Mouse (Mus musculus) forebrain, postnatal 0 days (tissue): ENCODE results near the gene Vti1a. TPM values are rescaled to one million over a fixed set of nuclear protein-coding genes. Genes with fewer than 3 reads are reported as not detected.

Source experiments
- ATAC-seq: fragments of 200-750 bp; cut with Nextera tagmentation; 2 replicates; pipeline ENCODE4 v1.8.0; 2017; ENCODE audit warnings: mild to moderate bottlenecking, moderate library complexity
- DNase-seq: peaks from one replicate; pipeline ENCODE4 v3.0.0-alpha.2; 2015
- H3K27ac ChIP-seq: fragments of 300-500 bp; sonication (generic); 2 replicates; pipeline ENCODE4 v1.5.1; 2014; ENCODE audit warnings: low read depth, mild to moderate bottlenecking, antibody characterized with exemption, low read length, moderate library complexity, mixed read lengths
- H3K27me3 ChIP-seq: fragments of 300-500 bp; sonication (generic); 2 replicates; pipeline ENCODE4 v1.6.1; 2014; ENCODE audit warnings: mild to moderate bottlenecking, low read length, mixed read lengths; ENCODE audit not compliant: insufficient read depth
- H3K36me3 ChIP-seq: fragments of 300-500 bp; sonication (generic); 2 replicates; pipeline ENCODE4 v1.6.1; 2014; ENCODE audit warnings: mild to moderate bottlenecking, moderate library complexity; ENCODE audit not compliant: insufficient read depth
- H3K4me1 ChIP-seq: fragments of 300-500 bp; sonication (generic); 2 replicates; pipeline ENCODE4 v1.6.1; 2014; ENCODE audit warnings: antibody characterized with exemption; ENCODE audit not compliant: insufficient read depth
- H3K4me2 ChIP-seq: fragments of 300-500 bp; sonication (generic); 2 replicates; pipeline ENCODE4 v1.6.1; 2014; ENCODE audit warnings: low read depth, mild to moderate bottlenecking, moderate library complexity
- H3K4me3 ChIP-seq: fragments of 300-500 bp; sonication (generic); 2 replicates; pipeline ENCODE4 v1.5.1; 2014; ENCODE audit warnings: low read depth, low read length, mixed read lengths
- H3K9ac ChIP-seq: fragments of 300-500 bp; sonication (generic); 2 replicates; pipeline ENCODE4 v1.6.1; 2014; ENCODE audit warnings: mild to moderate bottlenecking
- H3K9me3 ChIP-seq: fragments of 300-500 bp; sonication (generic); 2 replicates; pipeline ENCODE4 v1.6.1; 2016; ENCODE audit warnings: low read length
- CTCF ChIP-seq: sonication (generic); IDR thresholded peaks from 2 replicates; pipeline ENCODE4 v1.5.1; 2016; ENCODE audit warnings: antibody characterized with exemption, control low read depth, low read depth
- WGBS: fragments of 180-500 bp; shearing (Covaris S2); extraction: QIAGEN DNeasy Blood & Tissue Kit; methylation state at CpG from one replicate; pipeline ENCODE4 v1.1.7; 2014; 5-methylcytosine and 5-hydroxymethylcytosine counted together
- polyA plus RNA-seq: library from polyadenylated mRNA; unstranded; fragments of >200 nt; fragmentation: Nextera tagmentation; extraction: Ambion mirVana; gene quantifications from 2 replicates; pipeline ENCODE4 v1.2.1, GENCODE M21; 2015
- total RNA-seq: library from RNA; depleted of rRNA; stranded (reverse); fragments of >200 nt; gene quantifications from 2 replicates; pipeline ENCODE4 v1.2.3, GENCODE M21; 2014

The Vti1a gene
- total and polyA plus RNA-seq, 2 experiments from 2014 or later, result 27.5 to 43.7 TPM

DNA sequence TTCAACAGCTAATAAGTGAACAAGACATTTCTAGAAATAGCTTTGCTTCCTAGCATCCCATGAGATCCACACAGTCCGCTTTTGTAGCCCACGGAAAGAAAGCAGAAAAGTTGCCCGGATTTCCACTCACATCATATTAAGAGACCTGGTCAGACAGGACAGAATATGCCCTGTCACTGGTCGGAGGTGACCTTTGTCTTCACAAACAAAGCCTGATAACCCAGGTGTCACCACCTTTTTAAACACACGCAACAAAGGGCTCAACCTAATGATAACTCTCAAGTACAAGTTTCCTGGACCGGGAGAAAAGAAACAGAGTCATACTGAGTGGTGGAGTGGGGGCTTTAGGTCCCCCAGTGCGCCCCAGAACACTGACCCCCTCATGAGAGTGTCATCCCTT, 236.2 kb downstream of the Vti1a start:
- TF ChIP-seq CTCF, result no peak
- no peaks in the 10 kb centered on the region for H3K9me3 ChIP-seq
- H3K27me3 ChIP-seq, result no peaks in the 10 kb centered on the region
- H3K36me3 ChIP-seq, result no peaks in the 10 kb centered on the region
- H3K27ac ChIP-seq, result no peak overlapping the region
- H3K4me2 ChIP-seq, result no peak overlapping the region
- no peak for DNase-seq
- H3K9ac ChIP-seq, result no peak overlapping the region
- H3K4me3 ChIP-seq, result no peak overlapping the region
- 78% methylated on average over 7 of the region's 7 CpGs for WGBS
- no peak for ATAC-seq
- H3K4me1 ChIP-seq, result no peaks in the 10 kb centered on the region

DNA sequence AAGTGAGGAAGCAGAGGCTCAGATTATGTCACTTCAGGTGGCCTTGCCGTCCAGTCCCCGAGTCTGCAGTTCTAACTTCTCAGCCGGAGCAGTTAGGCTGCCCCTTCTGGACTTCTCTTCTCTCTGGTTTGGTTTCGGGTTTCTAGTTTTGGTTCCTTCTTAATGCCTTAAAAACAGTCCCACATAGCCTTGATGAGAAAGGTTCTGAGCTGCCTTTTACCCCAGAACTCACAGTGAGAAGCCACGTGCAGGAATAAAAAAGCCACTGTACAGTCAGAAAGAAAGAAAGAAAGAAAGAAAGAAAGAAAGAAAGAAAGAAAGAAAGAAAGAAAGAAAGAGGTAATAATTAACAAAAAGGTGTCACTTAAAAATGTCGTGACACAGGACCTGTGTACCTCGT, 236.8 kb downstream of the Vti1a start:
- Histone ChIP-seq H3K4me2 (no peak overlapping the region), H3K4me3 (no peak overlapping the region), H3K9ac (no peak overlapping the region), H3K36me3 (no peaks in the 10 kb centered on the region), H3K27ac (no peak overlapping the region), H3K27me3 (no peaks in the 10 kb centered on the region), H3K4me1 (no peaks in the 10 kb centered on the region), H3K9me3 (no peaks in the 10 kb centered on the region)
- DNase-seq (no peak), ATAC-seq (no peak)
- TF ChIP-seq CTCF, result no peak
- WGBS, result 73% methylated on average over 7 of the region's 7 CpGs

DNA sequence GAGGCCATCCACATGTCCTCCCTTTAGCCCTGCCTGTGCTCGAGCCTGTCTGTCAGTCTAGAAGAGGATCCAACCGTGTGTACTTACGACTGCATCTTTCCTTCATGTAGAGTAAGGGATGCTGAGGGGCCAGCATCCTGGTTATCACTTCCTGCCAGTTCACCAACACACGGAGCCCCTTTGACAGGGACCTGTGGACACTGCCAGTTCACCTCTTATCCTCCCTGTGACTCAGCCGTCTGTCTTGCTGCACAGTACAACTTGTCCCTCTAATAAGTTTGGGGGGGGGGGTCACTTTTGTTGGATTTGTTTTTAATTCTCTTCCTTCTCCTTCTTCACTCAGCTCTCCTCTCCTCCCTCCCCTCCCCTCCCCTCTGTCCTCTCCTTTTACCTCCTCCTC, 238.2 kb downstream of the Vti1a start:
- Histone ChIP-seq H3K9me3 (no peaks in the 10 kb centered on the region), H3K27me3 (no peaks in the 10 kb centered on the region), H3K4me2 (no peak overlapping the region), H3K4me3 (no peak overlapping the region), H3K27ac (no peak overlapping the region), H3K9ac (no peak overlapping the region), H3K4me1 (no peaks in the 10 kb centered on the region), H3K36me3 (no peaks in the 10 kb centered on the region)
- no peak for TF ChIP-seq CTCF
- 63% methylated on average over 5 of the region's 5 CpGs for WGBS
- no peak for DNase-seq
- no peak for ATAC-seq

DNA sequence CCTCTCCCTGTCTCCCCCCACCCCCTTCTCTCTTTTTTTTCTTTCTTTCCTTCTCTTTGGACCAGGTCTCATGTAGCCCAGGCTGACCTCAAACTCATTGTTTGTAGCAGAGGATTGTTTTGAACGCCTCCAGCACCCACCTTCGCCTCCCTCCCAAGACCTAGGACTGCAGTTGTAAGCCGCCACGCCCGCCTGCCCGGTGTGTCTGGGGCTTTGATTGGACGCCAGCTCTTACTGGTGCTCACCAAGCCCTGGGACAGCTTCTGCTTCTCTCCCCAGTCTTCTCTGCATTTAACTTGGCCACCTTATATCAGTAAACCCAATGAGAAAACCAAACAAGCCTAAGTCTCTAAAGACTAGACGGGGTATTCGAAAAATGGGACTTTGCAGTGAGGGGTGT, 238.6 kb downstream of the Vti1a start:
- DNase-seq (no peak), ATAC-seq (no peak)
- 73% methylated on average over 9 of the region's 9 CpGs for WGBS

DNA sequence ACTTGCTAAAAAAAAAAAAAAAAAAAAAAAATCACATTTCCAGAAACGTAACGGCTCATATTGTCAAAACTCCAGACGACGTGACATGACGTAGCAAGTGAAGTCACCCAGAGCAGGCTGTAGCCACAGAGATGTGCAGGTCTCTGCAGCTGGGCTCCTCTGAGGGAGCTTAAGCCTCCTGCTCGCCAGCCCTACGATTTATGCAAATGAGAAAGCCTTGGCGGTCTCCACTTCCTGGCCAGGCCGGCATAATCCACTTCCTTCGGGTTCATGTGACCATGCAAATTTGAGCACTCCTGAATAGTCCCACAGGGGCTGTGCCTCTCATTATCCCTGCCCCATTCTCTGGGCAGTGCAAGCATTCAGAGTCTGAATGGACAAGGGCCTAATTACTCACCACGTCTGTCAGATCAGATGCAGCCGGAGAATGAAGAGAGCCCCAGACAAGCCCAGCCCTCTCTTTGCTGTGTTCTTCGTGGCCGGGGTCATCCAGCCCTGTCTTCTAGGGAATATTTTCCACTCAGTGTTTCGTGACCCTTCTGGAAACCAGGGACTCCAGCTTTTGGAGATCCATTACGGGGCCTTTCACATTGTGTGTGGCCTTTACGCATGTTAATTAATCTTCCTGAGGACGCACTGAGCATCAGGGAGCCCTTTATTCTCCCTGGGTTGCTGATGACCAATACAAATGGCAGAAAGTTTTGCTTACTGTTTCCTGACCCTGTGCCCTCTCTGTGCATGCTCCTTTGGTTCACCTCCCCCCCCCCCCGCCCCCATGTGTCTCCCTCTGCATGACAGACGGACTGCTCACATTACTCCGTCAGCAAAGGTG, 240.3 kb downstream of the Vti1a start:
- ATAC-seq, result peak; percentile 98
- Histone ChIP-seq H3K4me3 (no peak overlapping the region), H3K4me2 (peak overlapping the region; percentile 23; the same call in 1 of the 2 replicates), H3K4me1 (no peaks in the 10 kb centered on the region), H3K27me3 (no peaks in the 10 kb centered on the region), H3K27ac (no peak overlapping the region), H3K9me3 (no peaks in the 10 kb centered on the region), H3K36me3 (no peaks in the 10 kb centered on the region), H3K9ac (no peak overlapping the region)
- DNase-seq, result peak; percentile 72
- TF ChIP-seq CTCF, result no peak
- whole genome bisulfite sequencing, result 10% methylated on average over 21 of the region's 21 CpGs

More for the DNA sequence above, 238.6 kb downstream of the Vti1a start:
- Histone ChIP-seq H3K36me3 (no peaks in the 10 kb centered on the region), H3K9ac (no peak overlapping the region), H3K4me3 (no peak overlapping the region), H3K27ac (no peak overlapping the region), H3K4me1 (no peaks in the 10 kb centered on the region), H3K27me3 (no peaks in the 10 kb centered on the region), H3K4me2 (no peak overlapping the region), H3K9me3 (no peaks in the 10 kb centered on the region)
- TF ChIP-seq CTCF, result no peak

DNA sequence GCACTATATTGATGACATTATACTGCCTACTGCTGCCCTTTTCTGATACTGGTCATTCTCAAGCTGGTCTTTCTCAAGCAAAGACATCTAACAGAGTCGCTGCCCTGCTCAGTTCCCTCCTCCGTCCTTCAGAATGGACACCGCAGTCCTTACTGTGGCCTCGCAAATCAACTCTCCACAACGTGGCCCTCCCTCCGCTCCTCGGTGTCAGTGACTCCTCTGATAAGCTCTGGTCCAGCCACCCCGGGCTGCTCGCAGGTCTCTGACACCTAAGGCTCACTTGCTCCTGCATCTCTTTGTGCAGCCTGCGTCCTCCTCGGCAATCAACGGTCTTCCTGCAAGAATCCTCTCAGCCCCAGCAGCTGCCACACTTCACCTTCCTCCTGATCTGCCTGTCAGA, 243.2 kb downstream of the Vti1a start:
- ATAC-seq (no peak), DNase-seq (no peak)
- Histone ChIP-seq H3K4me3 (no peak overlapping the region), H3K4me1 (no peaks in the 10 kb centered on the region), H3K9me3 (no peaks in the 10 kb centered on the region), H3K27me3 (no peaks in the 10 kb centered on the region), H3K36me3 (no peaks in the 10 kb centered on the region), H3K4me2 (no peak overlapping the region), H3K9ac (no peak overlapping the region), H3K27ac (no peak overlapping the region)
- no peak for TF ChIP-seq CTCF
- 92% methylated on average over 12 of the region's 12 CpGs for WGBS

DNA sequence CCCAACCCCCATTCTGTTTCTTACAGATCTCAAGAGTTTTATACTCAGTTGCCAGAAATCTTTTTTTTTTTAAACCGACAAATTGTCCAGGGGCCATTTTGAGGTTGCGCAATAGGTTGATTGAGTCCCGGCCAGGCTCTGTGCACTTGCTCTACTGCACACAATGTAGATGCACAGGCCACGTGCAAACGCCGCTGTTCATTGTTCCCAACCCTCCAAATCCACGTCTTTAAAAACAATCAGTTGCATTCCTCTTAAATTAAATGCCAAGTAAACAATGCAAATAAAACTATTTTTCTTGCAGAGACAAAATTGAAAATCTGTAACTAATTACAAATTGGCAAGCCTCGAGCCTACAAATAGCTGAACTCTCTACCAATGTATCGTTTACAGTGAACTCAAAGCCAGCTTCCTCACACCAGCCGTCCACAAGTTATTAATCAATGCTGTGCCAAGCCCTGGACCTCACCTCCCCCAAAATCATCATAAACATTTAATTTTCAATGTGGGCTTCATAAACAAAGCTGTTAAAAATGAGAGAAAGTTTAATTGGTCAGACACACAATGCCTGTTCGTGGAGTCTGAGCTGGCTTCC, 244.1 kb downstream of the Vti1a start:
- no peaks in the 10 kb centered on the region for H3K4me1 ChIP-seq
- no peaks in the 10 kb centered on the region for H3K36me3 ChIP-seq
- no peak for TF ChIP-seq CTCF
- H3K27ac ChIP-seq, result no peak overlapping the region
- no peak overlapping the region for H3K9ac ChIP-seq
- DNase-seq, result no peak
- H3K4me2 ChIP-seq, result no peak overlapping the region
- H3K9me3 ChIP-seq, result no peaks in the 10 kb centered on the region
- no peak overlapping the region for H3K4me3 ChIP-seq
- no peak for ATAC-seq
- 65% methylated on average over 11 of the region's 11 CpGs for WGBS
- no peaks in the 10 kb centered on the region for H3K27me3 ChIP-seq
